Mouse (Mus musculus) heart, adult 8-10 months (tissue): ENCODE results near the gene Znrf2. TPM values are rescaled to one million over a fixed set of nuclear protein-coding genes. Genes with fewer than 3 reads are reported as not detected.
A peak's percentile ranks its signal among the peaks of the same experiment; 100 is the strongest.

Experiments
- DNase-seq: peaks from one replicate; pipeline ENCODE4 v3.0.0; 2022; ENCODE audit warnings: low spot score
- total RNA-seq, 4 experiments: library from RNA; stranded (reverse); gene quantifications; 2 replicates each; pipeline ENCODE4 v1.2.4; 2022

Gene Znrf2
- total RNA-seq, result 10 to 100 TPM; 18.0 to 23.9 (median 19.8) TPM

GRCm38 (mm10) chr6:54816388-54817065 is at the start of gene Znrf2:
TSS of gene Znrf2 (plus strand) at chr6:54816916.
- peak; percentile 92 for DNase-seq

DNA sequence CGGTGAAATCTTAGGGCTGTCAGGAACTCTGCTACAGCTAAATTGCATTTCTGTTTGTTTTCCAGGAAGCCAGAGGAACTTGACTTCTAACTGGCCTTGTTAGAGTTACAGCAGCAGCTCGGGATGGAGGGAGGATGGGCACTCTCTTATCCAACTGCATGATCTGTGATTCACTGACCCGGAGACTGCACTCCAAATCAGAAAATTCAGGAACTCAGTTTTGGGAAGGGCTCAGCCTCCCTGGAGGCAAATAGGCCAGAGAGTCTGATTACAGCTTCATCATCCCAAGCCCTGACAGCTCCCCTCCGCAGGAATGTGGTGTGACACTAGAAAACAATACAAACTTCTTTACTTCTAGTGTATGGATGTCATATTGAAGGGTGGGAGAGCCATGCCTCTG is 49.0 kb upstream of the Znrf2 start:
- no peak for DNase-seq

GRCm38 (mm10) chr6:54770766-54771165 is 46.0 kb upstream of the Znrf2 start:
- DNase-seq, result no peak

DNA sequence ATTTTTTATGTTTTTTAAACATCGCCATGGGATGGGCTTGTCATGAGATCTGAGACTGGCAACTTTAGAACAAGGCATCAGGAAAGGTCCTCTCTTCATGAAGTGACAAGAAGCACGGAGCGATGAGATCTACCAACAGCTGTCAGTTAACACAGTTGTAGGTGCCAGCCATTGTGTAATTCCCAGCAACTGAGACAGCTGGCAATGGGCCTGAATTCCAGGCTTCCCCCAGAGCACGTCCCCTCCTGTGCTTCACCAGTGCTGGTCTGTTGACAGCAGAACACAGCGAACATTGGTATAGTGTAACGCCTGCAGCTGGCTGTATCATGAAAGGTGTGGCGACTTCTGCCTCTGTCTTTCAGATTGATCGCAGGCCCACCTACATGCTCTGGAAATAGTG is 45.5 kb upstream of the Znrf2 start:
- DNase-seq, result peak; percentile 38

GRCm38 (mm10) chr6:54772078-54772477 is 44.6 kb upstream of the Znrf2 start:
- DNase-seq, result no peak

DNA sequence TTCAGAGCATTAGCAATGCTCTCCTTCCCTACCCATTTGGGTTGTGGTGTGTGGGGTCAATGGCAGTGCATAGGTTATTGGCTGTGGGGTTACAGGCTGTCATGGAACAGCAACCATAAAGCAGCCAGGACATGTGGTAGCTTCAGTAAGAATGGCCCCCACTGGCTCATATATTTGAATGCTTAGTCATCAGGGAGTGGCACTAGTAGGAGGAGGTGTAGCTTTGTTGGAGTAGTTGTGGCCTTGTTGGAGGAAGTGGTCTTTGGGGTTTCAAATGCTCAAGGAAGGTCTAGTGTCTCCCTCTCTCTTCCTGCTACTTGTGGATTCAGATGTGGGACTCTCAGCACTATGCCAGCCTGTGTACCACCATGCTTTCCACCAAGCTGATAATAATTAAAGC is 41.0 kb upstream of the Znrf2 start:
- no peak for DNase-seq

- DNase-seq, result no peak
Measured at GRCm38 (mm10) chr6:54777661-54778060, 39.1 kb upstream of the Znrf2 start.

- DNase-seq, result no peak
Measured at GRCm38 (mm10) chr6:54779968-54780367, 36.7 kb upstream of the Znrf2 start.

GRCm38 (mm10) chr6:54780569-54781304 is 36.0 kb upstream of the Znrf2 start:
- DNase-seq, result no peak

GRCm38 (mm10) chr6:54781881-54782280 is 34.8 kb upstream of the Znrf2 start:
- no peak for DNase-seq

DNA sequence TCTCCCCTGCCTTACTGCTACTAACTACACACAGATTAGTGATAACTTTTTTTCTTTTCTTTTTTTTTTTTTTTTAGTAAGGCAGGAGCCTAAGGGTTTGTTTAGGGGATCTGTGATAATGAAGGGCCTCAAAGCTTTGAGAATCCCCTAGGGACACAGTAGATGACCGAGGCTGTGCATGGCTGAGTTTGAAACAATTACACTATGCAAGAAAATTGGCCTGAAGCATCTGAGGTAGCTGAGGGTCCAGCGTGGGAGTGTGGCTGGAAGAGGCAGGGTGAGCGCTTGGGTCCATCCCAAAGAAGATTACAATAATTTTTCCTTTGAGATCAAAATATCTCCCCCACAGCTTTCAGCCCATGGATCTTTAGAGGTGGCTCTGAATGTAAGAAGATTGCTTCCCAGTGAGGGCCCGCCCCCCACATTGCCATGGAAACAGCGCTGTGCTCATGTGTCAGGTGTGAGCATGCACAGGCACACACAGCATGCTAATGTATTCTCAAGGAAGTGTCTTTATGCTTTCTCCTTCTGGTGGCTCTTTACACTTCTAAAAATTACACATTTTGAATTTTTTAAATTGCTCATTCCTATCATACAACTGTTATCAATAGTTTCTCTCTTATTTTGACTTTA is 31.5 kb upstream of the Znrf2 start:
- no peak for DNase-seq

- no peak for DNase-seq
Measured at GRCm38 (mm10) chr6:54786766-54787165, 29.9 kb upstream of the Znrf2 start.

DNA sequence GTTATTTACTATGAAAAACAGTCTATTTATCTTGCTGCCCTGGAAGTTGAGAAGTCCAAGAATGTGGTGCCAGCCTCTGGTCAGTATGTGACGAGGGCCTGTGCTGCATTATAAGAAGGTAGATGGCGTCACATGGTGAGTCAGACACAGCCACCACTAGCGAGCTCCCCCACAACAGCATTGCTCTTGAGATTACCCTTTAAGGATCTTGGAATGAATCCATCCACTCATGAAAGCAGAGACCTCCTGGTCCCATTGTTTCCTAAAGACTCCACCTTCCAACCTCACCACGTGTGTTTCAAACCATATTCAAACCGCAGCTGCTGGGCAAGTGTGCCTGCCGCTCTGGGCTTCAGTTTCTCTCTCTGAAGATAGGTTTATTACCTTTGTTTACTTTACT is 28.2 kb upstream of the Znrf2 start:
- DNase-seq, result no peak

GRCm38 (mm10) chr6:54789139-54789538 is 27.6 kb upstream of the Znrf2 start:
- no peak for DNase-seq

- no peak for DNase-seq
Measured at GRCm38 (mm10) chr6:54790071-54790470, 26.6 kb upstream of the Znrf2 start.

GRCm38 (mm10) chr6:54793853-54794252 is 22.9 kb upstream of the Znrf2 start:
- no peak for DNase-seq

- DNase-seq, result no peak
Measured at GRCm38 (mm10) chr6:54794372-54794771, 22.3 kb upstream of the Znrf2 start.

GRCm38 (mm10) chr6:54794991-54795390 is 21.7 kb upstream of the Znrf2 start:
- no peak for DNase-seq

DNA sequence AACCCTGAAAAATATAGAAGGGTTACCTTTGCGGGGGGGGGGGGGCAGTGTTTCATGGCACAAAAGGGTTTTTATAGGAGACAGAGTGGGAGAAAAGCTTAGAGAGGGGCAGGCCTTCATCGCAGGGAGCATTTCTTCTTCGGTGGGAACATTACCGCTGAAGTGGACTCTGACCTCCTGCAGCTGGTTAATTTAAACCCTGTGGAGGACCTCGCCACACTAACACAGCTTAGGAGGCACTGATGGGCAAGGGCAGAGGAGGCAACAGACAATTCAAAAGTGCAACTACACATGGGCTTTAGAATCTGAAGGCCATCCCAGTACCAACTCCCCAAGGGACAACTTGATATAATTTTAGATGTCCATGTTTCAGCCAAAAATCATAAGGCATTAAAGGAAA is 20.7 kb upstream of the Znrf2 start:
- DNase-seq, result no peak

GRCm38 (mm10) chr6:54802348-54802747 is 14.4 kb upstream of the Znrf2 start:
- no peak for DNase-seq

GRCm38 (mm10) chr6:54804066-54804864 is 12.5 kb upstream of the Znrf2 start:
- DNase-seq, result no peak

DNA sequence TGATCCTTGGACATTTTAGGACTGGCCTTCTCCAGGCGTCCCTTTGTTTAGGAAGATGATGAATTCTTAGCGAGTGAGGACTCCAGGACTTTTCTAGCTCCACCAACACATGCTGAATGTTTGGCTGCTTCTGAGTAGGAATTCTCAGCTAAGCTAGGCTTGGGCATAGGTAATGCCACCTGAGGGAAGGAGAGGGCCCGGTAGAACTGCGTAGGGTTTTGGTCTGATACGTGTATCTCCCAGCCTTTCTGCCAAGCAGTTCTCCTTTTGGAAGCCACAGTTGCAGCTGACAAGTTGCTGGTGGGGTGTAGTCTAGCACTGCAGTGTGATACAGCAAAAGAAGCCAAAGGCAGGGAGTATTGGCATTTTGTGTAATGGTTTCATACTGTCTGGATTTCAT is 10.9 kb upstream of the Znrf2 start:
- DNase-seq, result no peak
